Mouse (Mus musculus) MEL-GATA-1-ER (cell line): ENCODE measurements around the gene Axin2.
"Not testable (repeated sequence)": the region's sequence is repeated elsewhere in the genome, so short reads cannot be mapped to it uniquely, and the experiment has no call there.

Source experiments
- DNase-seq: peaks from one replicate; pipeline ENCODE4 v3.0.0-alpha.2; 2012; ENCODE audit warnings: low read depth; ENCODE audit errors: extremely low read depth

Gene Axin2

DNA sequence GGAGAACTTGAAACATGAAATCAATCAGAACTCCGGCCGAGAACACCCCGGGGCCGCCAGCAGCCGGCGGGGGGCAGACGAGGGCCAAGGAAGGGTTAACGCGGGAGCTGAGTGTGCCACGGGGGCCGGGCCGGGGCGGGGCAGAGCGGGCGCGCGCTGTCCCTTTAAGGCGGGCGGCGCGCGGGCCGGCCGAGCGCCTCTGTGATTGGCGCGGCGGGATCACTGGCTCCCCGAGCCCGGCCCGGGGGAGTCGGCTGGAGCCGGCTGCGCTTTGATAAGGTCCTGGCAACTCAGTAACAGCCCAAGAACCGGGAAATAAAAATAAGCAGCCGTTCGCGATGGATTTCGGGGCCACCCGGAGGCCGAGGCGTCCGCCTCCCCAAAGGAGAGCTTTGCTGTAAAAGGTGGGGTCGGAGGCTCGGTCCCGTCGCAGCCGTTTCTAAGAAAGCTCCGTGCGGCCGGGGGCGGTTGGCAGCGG, at the start of gene Axin2:
Gene Axin2, plus strand, starts transcription at position 192 of the 478 bp plus-strand sequence.
- DNase-seq: no peak

DNA sequence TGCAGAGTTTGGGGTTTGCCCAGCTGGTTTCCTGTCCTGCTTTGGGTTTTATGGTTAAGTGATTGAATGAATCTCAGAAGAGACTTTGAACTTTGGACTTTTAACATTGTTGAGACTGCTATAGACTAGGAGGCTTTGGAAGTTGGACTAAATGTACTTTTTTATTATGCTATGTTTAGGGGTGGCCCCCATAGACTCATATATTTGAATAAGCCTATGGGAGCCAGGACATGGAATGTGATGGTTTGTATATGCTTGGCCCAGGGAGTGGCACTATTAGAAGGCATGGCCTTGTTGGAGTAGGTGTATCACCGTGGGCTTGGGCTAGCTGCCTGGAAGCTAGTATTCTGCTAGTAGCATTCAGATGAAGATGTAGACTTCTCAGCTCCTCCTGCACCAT, 48.9 kb upstream of the Axin2 start:
- DNase-seq: not testable (repeated sequence)

DNA sequence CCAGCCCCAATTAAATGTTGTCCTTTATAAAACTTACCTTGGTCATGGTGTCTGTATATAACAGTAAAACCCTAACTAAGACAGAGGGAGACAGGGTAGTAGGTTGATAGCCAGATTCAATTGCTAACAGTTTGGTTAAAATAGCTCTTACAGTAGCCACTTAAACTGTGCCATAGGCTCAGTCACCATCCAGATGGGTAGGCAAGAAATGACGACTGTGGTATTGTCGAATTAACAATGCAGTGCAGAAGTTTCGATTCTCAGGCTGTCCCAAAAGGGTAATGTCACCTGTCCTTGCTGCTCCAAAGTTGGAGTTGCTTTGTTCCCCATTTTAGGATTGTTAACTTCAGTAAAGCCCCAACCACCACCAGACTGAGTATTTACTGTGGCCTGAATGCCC, 48.4 kb upstream of the Axin2 start:
- no peak for DNase-seq

DNA sequence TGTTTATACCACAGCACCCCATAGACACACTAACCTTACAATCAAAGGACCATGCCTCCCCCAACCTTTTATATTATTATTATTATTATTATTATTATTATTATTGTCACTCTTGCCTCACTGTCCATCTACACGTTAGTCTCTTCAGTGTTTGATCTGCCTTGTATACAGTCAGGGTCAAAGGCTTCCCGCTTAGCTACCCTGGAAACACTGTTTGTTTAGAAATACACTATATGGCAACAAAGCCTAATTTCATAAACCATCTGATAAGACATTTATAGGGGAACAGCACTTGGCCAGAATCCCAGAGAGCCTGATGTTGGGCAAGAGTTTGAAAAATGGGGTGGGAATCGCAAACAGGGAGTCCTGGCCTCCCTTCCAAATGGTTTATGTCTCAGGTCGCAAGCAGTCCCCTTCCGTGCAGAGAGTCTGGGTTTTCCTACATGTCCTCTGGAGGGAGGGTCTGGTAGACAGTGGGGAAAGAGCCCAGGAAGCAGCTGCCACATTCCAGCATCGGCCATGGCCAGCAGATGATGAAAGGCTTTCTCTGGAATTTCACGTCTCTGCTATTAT, 43.4 kb upstream of the Axin2 start:
- no peak for DNase-seq

DNA sequence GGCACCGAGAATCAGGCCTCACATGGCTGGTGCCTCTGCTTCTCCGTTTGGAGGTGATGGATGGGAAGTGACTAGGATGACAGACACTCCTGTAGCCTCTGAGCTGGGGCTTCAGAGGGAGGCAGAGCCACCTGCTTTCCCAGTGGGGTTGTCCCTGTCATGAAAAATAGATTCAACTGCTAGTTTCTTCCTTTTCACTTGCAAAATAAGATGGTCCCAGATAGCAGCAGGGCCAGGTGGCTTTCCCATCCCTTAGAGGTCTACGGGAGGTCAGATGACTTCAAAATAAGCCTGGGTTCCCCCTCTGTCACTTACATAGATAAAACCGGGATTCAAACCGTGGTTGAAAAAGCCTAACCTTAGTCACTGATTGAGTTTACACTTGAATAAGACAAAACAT, 42.6 kb upstream of the Axin2 start:
- no peak for DNase-seq

DNA sequence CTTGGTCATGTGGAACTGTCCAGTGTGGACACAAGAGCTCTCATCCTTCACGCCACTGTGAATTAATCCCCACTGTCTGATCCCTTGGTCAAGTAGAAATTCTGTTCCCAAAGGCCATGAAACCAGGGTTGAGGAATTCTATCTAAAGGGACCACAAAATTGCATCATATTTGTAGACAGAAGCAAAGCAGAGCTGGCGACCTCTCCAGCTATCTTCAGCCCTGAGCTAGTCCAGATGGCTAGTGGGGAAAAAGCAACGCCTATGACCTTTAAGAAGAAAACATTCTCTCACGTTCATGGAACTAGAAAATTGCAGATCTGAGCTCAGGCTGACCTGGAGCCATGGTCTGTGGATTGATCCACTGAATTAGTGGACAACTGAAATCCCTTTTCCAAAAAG, 39.6 kb upstream of the Axin2 start:
- no peak for DNase-seq

DNA sequence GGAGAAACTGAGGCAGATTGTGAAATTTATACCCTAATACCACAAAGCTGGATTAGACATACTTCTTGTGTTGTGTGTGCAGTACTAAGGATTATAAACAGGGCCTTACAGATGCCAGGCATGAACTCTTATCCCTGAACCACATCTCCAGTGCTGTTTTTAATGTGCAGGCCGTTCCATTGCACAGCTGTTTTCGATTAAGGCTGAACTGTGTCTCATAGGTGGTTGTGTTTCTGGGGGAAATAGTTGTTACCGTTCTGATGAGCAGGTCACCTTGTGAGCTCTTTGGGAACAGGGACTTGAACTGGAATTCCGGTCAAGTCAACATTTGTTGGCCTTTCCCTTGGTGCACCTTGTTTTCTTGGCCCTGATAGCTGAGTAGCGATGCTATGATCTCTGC, 38.5 kb upstream of the Axin2 start:
- no peak for DNase-seq

DNA sequence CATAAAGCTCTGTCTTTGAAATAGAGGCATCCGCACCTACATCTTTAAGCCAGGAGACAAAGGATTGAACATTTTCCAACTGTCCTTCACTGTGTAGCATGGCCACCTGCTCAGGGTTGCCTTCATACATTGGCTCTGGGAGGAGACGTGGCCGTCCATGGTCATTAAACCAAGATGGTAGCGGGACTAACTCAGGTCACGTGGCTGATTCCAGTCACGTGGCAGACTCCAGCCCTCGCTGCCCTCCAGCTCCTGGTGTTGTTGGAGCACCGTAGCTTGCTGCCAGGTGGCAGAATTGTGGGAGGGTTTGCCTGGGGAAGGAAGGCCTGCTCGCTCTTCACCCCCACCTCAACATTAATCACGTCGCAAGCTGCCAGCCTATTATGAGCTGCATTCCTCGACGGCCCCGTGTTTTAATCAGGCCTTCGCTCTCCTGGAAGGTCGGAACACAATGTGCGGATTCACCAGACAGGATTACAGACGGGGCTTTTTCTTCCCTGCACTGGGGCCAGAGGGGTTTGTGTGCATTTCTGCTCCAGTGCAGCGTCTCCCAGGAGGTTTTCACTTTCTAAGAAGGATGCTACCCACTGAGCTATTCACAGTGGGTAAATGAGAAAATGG, 34.8 kb upstream of the Axin2 start:
- no peak for DNase-seq

DNA sequence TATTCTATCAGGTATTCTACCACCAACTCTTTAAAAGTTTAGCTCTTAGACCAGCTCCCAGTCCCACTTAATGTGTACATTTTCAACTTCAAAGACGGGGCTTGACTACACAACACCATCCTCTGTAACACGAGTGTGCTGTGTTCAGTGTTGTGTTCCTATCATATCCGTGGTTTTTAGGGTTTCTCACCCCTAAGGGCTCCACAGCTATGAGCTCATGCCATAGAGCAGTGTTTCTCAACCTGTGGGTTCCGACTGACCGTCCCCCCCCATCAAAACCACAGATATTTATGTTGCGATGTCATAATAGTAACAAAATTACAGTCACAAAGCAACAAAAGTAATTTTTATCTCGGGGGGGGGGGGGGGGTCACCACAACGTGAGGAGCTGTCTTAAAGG, 34.1 kb upstream of the Axin2 start:
- DNase-seq: no peak

DNA sequence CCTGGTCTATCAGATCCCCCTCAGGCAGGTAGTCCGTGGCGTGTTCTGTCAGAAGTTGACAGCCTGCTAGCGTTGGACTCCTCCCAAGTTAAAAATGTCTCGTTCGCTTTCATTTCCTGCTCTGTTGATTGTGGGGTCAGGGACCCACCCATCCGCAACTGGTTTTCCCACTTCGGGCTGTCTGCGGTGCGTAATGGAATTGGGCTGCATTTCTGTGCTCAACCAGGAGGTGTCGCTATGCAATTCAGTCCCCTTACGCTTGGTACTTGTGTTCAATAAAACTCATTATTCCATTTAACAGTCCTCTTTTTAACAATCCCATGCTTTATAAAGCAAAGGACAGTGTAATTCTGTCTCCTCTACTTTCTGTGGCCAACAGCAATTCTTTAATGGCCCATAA, 31.0 kb upstream of the Axin2 start:
- DNase-seq: no peak

DNA sequence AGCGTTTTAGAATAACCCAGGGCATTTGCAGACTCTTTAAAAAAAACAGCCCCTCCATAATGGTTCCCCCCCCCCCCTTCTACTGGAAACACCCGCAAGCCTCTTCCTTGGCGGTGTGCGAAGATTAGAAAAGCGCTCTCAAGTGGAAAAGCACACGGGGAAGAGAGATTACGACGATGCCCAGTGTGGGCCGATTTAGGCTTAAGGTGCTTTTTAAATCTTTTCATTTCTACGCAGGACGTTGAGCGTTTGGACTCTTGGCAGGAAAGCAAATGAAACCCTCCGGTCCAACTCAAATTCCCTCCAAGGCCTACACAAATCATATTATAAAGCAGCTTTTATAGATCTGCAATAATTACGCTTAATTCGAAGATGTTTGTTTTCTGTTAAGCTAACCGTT, 29.6 kb upstream of the Axin2 start:
- no peak for DNase-seq

DNA sequence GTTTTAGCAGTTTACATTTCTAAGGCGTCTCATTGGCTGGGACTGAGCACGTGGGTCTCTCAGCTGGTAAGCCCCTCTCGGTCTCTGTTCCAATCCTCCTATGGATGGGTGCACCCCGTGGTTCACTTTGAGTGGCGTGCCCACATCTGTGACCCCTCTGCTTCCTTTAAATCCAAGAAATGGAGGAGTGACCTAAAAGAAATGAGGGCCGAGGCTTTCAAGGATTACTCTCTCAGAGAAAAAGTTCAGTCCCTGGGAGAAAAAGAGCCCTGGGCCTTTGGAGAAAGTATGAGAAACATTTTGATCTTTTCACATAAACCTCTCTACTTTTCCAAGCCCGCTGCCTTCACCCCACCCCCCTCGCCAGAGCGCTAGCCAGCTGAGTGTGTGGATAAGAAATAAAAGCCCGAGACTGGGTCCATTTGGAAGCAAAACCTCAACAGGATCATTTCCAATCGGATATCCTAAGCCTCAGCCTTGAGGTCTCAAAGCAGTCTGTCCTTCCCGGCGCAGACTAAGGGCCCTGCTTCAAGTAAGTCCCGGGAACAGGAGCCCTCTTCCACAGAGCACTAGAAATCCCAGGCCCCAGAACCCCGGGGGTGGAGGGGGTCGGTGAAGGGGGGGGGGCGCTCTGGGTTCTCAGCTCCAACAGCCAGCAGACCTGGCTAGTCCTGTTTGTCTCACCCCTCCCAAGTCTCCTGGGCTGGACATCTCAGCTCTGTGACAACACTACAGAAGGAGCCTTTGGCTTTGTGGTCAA, 28.9 kb upstream of the Axin2 start:
- no peak for DNase-seq

DNA sequence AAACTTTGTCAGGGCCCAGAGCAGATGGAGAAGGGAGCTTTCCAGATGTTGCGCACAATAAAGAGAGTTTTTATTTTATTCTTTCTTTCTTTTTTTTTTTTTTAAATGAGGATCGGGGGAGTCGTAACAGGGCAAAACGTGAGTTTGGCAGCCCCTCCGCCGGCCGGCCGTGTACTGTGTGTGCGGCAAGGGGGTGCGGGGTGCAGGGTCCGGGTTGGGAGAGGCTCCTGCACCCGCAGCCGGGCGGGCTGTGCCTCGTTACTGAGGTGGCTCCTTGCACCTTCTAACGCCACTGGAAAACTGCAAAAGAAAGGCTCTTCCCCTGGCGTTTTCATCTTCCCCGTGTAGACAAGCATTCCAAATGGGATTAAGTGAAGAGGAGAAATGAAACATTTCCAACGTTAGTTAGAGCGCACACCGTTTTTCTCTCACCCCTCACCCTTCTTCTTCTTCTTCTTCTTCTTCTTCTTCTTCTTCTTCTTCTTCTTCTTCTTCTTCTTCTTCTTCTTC, 28.2 kb upstream of the Axin2 start:
- no peak for DNase-seq

DNA sequence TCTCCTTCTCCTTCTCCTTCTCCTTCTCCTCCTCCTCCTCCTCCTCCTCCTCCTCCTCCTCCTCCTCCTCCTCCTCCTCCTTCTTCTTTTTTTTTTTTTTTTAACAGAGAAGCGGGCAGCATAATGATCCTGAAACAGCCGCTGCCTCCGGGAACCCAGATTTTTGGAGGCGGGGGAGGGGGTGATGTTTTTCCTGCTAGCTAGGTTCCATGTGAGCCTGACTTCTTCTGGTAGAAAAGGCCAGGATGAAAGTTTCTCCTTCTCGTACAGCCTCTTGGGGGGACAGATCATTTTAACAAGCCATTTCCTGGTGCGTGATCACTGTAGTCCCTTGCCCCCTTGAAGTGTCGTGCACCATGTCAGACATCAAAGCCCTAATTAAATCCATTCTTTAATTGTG, 27.7 kb upstream of the Axin2 start:
- DNase-seq: no peak

DNA sequence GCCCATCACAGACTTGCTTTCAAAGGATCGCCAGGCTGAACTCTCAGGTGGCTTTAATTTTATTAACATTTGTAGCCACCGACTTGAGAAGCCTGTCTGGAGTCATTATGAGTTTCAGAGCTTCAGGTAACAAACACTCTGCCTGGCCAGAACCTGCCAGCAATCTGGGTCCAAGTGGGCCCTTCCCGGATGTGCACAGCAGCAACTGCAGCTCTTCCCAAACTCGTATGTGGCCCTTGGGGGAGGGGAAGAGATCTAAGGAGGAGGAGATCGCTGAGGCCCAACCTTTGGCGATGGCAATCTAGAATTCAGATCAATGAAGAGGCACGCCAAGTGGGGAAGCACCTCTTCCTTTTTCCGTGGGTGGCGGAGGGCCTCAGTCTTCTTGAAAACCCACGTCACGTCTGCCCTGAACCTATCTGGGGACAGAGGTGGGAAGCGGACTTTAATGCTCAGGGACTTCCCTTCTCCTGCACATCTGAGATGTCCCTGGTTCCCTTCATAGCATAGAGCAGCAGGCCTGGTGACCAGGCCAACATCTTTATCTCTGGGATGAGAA, 26.8 kb upstream of the Axin2 start:
- no peak for DNase-seq

DNA sequence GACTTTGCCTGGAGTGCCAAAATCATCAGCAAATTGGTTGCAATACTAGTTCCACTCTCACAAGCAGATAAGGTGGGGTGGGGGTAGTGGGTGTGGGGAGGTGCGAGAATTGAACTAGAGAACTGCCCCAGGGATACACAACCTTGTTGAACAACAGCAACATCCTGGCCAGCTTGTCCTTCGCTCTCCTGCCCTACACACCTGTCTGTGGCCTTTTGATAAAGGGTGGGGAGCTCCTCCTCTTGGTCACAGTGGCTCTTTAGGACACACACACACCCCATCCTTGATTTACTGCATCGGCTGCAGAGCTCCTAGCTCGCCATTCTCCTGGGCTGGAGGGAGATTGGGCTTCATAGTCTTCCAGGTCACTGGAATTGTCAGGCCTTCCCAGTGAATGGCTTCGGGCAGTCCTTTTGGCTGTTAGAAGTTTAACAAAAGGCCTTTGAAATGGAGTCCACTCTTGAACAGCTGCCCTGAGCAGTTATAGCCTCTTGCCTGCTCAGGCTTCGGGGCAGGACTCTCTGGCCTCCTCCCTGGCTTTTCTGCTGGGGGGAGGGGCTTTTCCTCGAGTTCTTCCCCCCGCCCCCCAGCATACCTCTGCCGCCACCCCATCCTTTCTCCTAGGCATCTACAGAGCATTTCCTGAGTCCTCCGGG, 26.2 kb upstream of the Axin2 start:
- no peak for DNase-seq

DNA sequence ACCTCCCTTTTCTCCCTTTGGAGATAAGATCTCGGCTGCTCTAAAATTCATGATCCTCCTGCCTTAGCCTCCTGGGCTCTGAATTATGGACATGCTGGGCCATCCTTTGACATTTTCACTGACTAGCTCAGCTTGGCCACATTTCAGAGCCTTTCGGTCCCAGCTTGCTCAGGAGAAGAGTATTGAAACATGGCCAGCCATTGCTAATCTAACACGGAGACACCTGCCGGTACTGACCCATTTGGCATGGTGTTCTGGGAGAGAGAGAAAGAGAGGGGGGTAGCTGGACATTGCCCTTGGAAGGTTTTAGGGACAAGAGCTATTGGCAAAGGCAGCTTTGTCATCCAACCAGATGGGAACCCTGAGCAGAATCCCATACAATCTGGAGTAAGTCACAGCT, 23.1 kb upstream of the Axin2 start:
- no peak for DNase-seq

DNA sequence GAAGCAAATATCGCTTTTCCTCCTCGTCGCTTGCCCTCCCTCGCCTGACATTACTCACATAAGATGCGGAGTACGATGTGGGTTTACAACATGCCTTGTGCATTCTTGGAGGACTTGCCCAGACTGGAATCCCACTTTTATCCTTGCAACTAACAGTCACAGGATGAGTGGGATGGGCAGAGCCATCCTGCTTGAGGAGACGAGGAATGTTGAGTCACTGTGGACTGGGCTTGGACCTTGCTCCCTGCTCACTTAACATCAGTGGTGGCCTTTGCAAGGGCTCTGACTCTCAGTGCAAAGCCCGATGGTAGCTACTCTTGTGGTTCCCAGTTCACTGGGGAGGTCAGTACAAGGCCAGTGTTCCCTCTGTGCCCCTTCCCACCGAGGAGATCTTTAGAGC, 22.1 kb upstream of the Axin2 start:
- DNase-seq: no peak

DNA sequence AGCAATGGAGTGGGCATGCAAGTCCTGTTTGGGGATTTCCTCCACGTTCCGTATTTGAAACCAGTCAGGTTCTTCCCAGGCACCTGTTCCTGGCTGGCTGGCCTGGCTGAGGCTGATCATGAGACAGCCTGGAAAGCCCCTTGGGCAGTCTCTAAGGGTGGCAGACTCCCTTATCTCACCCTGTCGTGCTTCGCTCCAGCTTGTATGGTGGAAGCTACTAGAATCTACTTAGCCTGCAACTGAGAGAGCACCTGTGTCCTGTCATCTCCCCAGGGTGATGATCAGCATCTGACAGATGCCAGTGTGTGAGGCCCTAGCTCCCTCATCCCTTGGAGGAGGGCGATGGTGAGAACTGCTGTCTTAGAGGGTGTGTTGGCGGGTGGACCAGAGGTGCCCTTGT, 21.7 kb upstream of the Axin2 start:
- no peak for DNase-seq

DNA sequence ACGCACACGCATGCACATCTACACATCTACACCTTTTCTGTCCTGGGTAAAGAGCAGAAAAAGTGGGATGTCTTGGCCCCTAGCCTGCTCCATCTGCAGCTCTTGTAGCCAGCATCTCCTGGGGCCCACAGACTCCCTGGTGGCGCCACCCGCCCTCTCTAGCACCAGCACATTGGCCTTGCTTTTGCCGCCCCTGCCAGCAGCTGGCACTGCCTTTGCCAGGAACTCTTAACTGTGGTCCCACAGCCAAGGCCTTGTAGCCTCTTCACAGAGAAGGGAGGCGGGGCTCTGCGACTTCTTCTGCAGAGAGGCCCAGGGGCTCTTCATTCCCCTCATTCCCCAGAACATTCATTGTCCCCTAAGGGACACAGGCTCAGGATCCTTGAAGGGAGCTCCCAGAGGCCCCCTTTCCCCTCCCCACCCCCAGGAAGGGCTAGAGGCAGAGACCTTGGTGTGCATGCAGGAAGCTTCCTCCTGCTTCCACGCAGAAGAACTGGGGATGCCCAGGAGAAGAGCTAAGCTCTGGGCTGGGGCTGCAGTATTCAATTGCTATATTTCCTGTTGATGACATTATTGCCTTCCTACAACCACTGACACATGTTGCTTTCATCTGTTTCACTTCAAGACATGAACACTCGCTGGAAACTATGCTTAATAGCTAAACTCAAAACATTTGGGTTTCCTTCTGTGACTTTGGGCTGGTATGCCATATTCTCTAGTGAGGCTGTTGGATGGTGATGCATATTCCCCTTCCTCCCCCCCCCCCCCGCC, 19.2 kb upstream of the Axin2 start:
- no peak for DNase-seq

DNA sequence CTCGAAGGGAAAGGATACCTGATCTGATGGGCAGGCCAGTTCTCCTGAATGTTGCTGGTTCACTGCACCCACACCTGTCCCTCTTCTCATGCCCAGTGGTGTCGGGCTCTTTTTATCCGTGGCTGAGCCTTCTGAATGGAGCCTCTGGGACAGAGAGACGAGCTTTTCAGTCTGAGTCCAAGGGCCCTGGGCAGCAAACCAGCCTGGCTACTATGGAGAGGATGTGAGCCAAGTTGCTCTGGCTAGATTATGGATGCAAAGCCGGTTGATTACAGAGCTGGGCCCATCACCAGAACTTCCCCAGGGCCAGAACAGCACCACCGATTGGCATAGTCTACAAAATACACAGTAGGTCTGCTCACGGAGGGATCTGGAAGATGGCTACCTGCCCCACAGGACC, 18.5 kb upstream of the Axin2 start:
- no peak for DNase-seq
